Mouse (Mus musculus) frontal cortex, postnatal 14 days (tissue): ENCODE measurements at regions not wholly inside any gene's neighbourhood (a gene's known extent, or its start where the extent isn't known, plus 50 kb on each side); places are given as distances from the start of the nearest gene placed in this dataset.

Source experiments
- DNase-seq, 2 experiments: peaks; one replicate each; pipeline ENCODE4 v3.0.0; 2022; ENCODE audit warnings: low spot score in 2 of 2

GRCm38 (mm10) chr15:69766743-69767142 lies 3266.0 kb upstream of the Lrrc6 start:
- DNase-seq: no peak

- no peak for DNase-seq
Measured at GRCm38 (mm10) chr15:69752616-69753015, 3251.9 kb upstream of the Lrrc6 start.

- peak; percentile 10 to 36 for DNase-seq
Measured at GRCm38 (mm10) chr15:69714680-69715079, 3214.0 kb upstream of the Lrrc6 start.

GRCm38 (mm10) chr15:69713900-69714299 lies 3213.2 kb upstream of the Lrrc6 start:
- DNase-seq: no peak

- no peak for DNase-seq
Measured at GRCm38 (mm10) chr15:69695639-69696205, 3195.0 kb upstream of the Lrrc6 start.

GRCm38 (mm10) chr15:69690501-69690900 lies 3189.8 kb upstream of the Lrrc6 start:
- DNase-seq: no peak
